Mouse (Mus musculus) lung, adult 2 months (tissue): ENCODE results near the gene Ptp4a2. TPM values are rescaled to one million over a fixed set of nuclear protein-coding genes. Genes with fewer than 3 reads are reported as not detected.

Experiments used
- DNase-seq: peaks from one replicate; pipeline ENCODE4 v3.0.0; 2022
- H3K4me1 ChIP-seq: fragments of 200-500 bp; 2 replicates; pipeline ENCODE4 v1.6.1; 2011; ENCODE audit warnings: low read length; ENCODE audit not compliant: control insufficient read depth, insufficient read depth
- H3K4me3 ChIP-seq: fragments of 200-500 bp; replicated peaks from 2 replicates; pipeline ENCODE3; 2011; ENCODE audit warnings: low read depth, mild to moderate bottlenecking, control low read depth, low read length; ENCODE audit errors: extremely low read depth
- CTCF ChIP-seq: fragments of 200-500 bp; IDR thresholded peaks from 2 replicates; pipeline ENCODE4 v1.5.1; 2011; ENCODE audit warnings: mild to moderate bottlenecking, low read length, control low read depth; ENCODE audit not compliant: insufficient read depth
- POLR2A ChIP-seq: fragments of 200-500 bp; IDR thresholded peaks from 2 replicates; pipeline ENCODE4 v1.6.1; 2011; ENCODE audit warnings: low read depth, mild to moderate bottlenecking, control low read depth, low read length, borderline replicate concordance; ENCODE audit errors: extremely low read depth
- WGBS: fragments of 180-500 bp; shearing (Covaris S2); methylation state at CpG from one replicate; pipeline ENCODE4 v1.1.7; 2018; 5-methylcytosine and 5-hydroxymethylcytosine counted together
- polyA plus RNA-seq: library from polyadenylated mRNA; depleted of rRNA; stranded (reverse); fragments of >200 nt; gene quantifications from 2 replicates; pipeline ENCODE4 v1.2.3, GENCODE M21; 2012

Gene Ptp4a2
- polyA plus RNA-seq, 1 experiment: 50.2 TPM

GRCm38 (mm10) chr4:129821087-129821616, 10.1 kb downstream of the Ptp4a2 start:
- under 1% methylated on average over 16 of the region's 16 CpGs for WGBS
- Histone ChIP-seq H3K4me1 (peaks cover 22% of the 10 kb centered on the region), H3K4me3 (peak overlapping the region; percentile 85)
- no peak for DNase-seq
- no peak for TF ChIP-seq POLR2A
- TF ChIP-seq CTCF: no peak

GRCm38 (mm10) chr4:129822324-129822723, 11.3 kb downstream of the Ptp4a2 start:
- TF ChIP-seq POLR2A (no peak), CTCF (no peak)
- DNase-seq: no peak
- H3K4me3 ChIP-seq: no peak overlapping the region
- peaks cover 25% of the 10 kb centered on the region for H3K4me1 ChIP-seq
- whole genome bisulfite sequencing: 39% methylated on average over 3 of the region's 3 CpGs

- peaks cover 29% of the 10 kb centered on the region for H3K4me1 ChIP-seq
Observed at GRCm38 (mm10) chr4:129823216-129823810, 12.3 kb downstream of the Ptp4a2 start.

GRCm38 (mm10) chr4:129827611-129828010, 16.6 kb downstream of the Ptp4a2 start:
- Histone ChIP-seq H3K4me1 (peaks cover 24% of the 10 kb centered on the region), H3K4me3 (no peak overlapping the region)
- no peak for TF ChIP-seq CTCF
- no peak for TF ChIP-seq POLR2A
- DNase-seq: no peak
- WGBS: 55% methylated on average over 3 of the region's 3 CpGs

More at GRCm38 (mm10) chr4:129823216-129823810, 12.3 kb downstream of the Ptp4a2 start:
- H3K4me3 ChIP-seq: peak overlapping the region; percentile 16
- DNase-seq: no peak
- 36% methylated on average over 4 of the region's 4 CpGs for WGBS
- TF ChIP-seq CTCF: no peak
- TF ChIP-seq POLR2A: no peak

GRCm38 (mm10) chr4:129828081-129828480, 17.1 kb downstream of the Ptp4a2 start:
- H3K4me1 ChIP-seq: peaks cover 23% of the 10 kb centered on the region
- TF ChIP-seq CTCF (no peak), POLR2A (no peak)
- H3K4me3 ChIP-seq: no peak overlapping the region
- no peak for DNase-seq
- WGBS: 26% methylated on average over 3 of the region's 3 CpGs

GRCm38 (mm10) chr4:129829799-129830198, 18.8 kb downstream of the Ptp4a2 start:
- DNase-seq: no peak
- Histone ChIP-seq H3K4me3 (no peak overlapping the region), H3K4me1 (peaks cover 25% of the 10 kb centered on the region)
- WGBS: 23% methylated on average over 1 of the region's 1 CpGs
- no peak for TF ChIP-seq CTCF
- TF ChIP-seq POLR2A: no peak

- H3K4me1 ChIP-seq: peaks cover 31% of the 10 kb centered on the region
- DNase-seq: no peak
- WGBS: 58% methylated on average over 8 of the region's 8 CpGs
Observed at GRCm38 (mm10) chr4:129830343-129830944, 19.4 kb downstream of the Ptp4a2 start.

GRCm38 (mm10) chr4:129834581-129834980, 23.6 kb downstream of the Ptp4a2 start:
- Histone ChIP-seq H3K4me3 (no peak overlapping the region), H3K4me1 (peaks cover 25% of the 10 kb centered on the region)
- WGBS: 16% methylated on average over 6 of the region's 6 CpGs
- TF ChIP-seq CTCF (no peak), POLR2A (no peak)
- DNase-seq: no peak

More at GRCm38 (mm10) chr4:129830343-129830944, 19.4 kb downstream of the Ptp4a2 start:
- no peak overlapping the region for H3K4me3 ChIP-seq
- TF ChIP-seq CTCF (no peak), POLR2A (no peak)

GRCm38 (mm10) chr4:129835296-129835695, 24.3 kb downstream of the Ptp4a2 start:
- peaks cover 22% of the 10 kb centered on the region for H3K4me1 ChIP-seq
- no peak overlapping the region for H3K4me3 ChIP-seq
- no peak for DNase-seq
- TF ChIP-seq CTCF: no peak
- TF ChIP-seq POLR2A: no peak
- 86% methylated on average over 7 of the region's 7 CpGs for WGBS

GRCm38 (mm10) chr4:129839866-129840555, 29.0 kb downstream of the Ptp4a2 start:
- Histone ChIP-seq H3K4me3 (no peak overlapping the region), H3K4me1 (peaks cover 8% of the 10 kb centered on the region)
- TF ChIP-seq CTCF: no peak
- no peak for TF ChIP-seq POLR2A
- no peak for DNase-seq
- WGBS: 71% methylated on average over 7 of the region's 7 CpGs
